Mouse (Mus musculus) C2C12 (cell line): ENCODE results near the gene Cdk5rap2.

ENCODE experiments used
- CEBPB ChIP-seq: IDR thresholded peaks from one replicate; pipeline ENCODE4 v1.6.1; 2011; ENCODE audit warnings: low read depth, mild to moderate bottlenecking, control low read depth, moderate library complexity
- CTCF ChIP-seq: IDR thresholded peaks from one replicate; pipeline ENCODE4 v1.5.1; 2011; ENCODE audit not compliant: control insufficient read depth, insufficient read depth, insufficient read length
- MYOD1 ChIP-seq: IDR thresholded peaks from one replicate; pipeline ENCODE4 v1.6.1; 2011; ENCODE audit warnings: low read depth; ENCODE audit not compliant: control insufficient read depth, insufficient read length

DNA sequence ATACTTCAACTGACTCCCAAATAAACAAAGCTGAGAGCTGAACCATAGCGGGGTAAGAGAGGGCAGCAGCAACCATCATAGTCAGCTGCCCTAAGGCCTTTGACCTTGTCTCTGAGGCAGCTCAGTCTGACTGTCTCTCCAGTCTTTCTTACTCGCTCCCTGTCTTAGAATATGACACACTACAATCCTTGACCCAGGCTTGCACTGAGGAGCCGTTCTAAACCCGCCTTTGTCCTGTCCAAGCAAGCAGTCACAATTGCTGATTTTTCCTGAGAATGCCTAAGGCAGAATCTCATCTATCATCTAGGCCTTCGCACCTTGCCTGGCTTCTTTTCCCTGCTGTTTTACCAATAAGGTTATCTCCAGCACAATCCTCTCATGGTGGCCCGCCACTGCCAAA lies 164.5 kb downstream of the Cdk5rap2 start:
- no peak for TF ChIP-seq CTCF
- TF ChIP-seq CEBPB, result no peak
- no peak for TF ChIP-seq MYOD1
